Mouse (Mus musculus): Measurements from ENCODE around the gene Palld.

GRCm38 (mm10) chr8:61866920-61867319 is 35.6 kb downstream of the Palld start:
- TF ChIP-seq GATA1 (IDR thresholded peaks at IDR 0.05; ENCODE audit: low read length) (no peak), TAL1 (IDR thresholded peaks at IDR 0.05; ENCODE audit: low read length) (no peak)
